Mouse (Mus musculus) liver, adult 2 months (tissue): ENCODE measurements around the gene Myo3a. TPM values are rescaled to one million over a fixed set of nuclear protein-coding genes. Genes with fewer than 3 reads are reported as not detected.

ENCODE experiments used
- DNase-seq: peaks from one replicate; pipeline ENCODE4 v3.0.0-alpha.2; 2011; ENCODE audit warnings: low read depth, low spot score; ENCODE audit errors: extremely low read depth
- H3K27ac ChIP-seq: fragments of 200-500 bp; replicated peaks from 2 replicates; pipeline ENCODE4 v1.5.1; 2012; ENCODE audit warnings: low read depth, mild to moderate bottlenecking, control low read depth, inconsistent platforms, low read length; ENCODE audit not compliant: insufficient read depth
- H3K27me3 ChIP-seq: fragments of 200-500 bp; 2 replicates; pipeline ENCODE4 v1.6.1; 2012; ENCODE audit warnings: mild to moderate bottlenecking, moderate library complexity, low read length, inconsistent platforms; ENCODE audit not compliant: control insufficient read depth, insufficient read depth
- H3K36me3 ChIP-seq: fragments of 200-500 bp; 2 replicates; pipeline ENCODE4 v1.6.1; 2012; ENCODE audit warnings: low read length, inconsistent platforms; ENCODE audit not compliant: control insufficient read depth, insufficient read depth
- H3K4me1 ChIP-seq: fragments of 200-500 bp; 2 replicates; pipeline ENCODE4 v1.6.1; 2011; ENCODE audit warnings: low read length; ENCODE audit not compliant: control insufficient read depth, insufficient read depth
- H3K4me3 ChIP-seq: fragments of 200-500 bp; 2 replicates; pipeline ENCODE4 v1.5.1; 2011; ENCODE audit warnings: low read depth, mild to moderate bottlenecking, control low read depth, low read length, moderate library complexity; ENCODE audit not compliant: insufficient read depth
- H3K79me2 ChIP-seq: fragments of 200-500 bp; 2 replicates; pipeline ENCODE4 v1.6.1; 2012; ENCODE audit warnings: inconsistent platforms, mild to moderate bottlenecking, low read length, moderate library complexity; ENCODE audit not compliant: control insufficient read depth, insufficient read depth
- H3K9ac ChIP-seq: fragments of 200-500 bp; 2 replicates; pipeline ENCODE4 v1.6.1; 2012; ENCODE audit warnings: low read depth, mild to moderate bottlenecking, control low read depth, inconsistent platforms, low read length
- CTCF ChIP-seq: fragments of 200-500 bp; IDR thresholded peaks from 2 replicates; pipeline ENCODE4 v1.5.1; 2011; ENCODE audit warnings: low read depth, low read length, control low read depth
- POLR2A ChIP-seq: fragments of 200-500 bp; IDR thresholded peaks from 2 replicates; pipeline ENCODE4 v1.6.1; 2011; ENCODE audit warnings: low read length, control low read depth; ENCODE audit not compliant: insufficient read depth; ENCODE audit errors: extremely low read depth
- WGBS: fragments of 180-500 bp; shearing (Covaris S2); methylation state at CpG from one replicate; pipeline ENCODE4 v1.1.7; 2018; 5-methylcytosine and 5-hydroxymethylcytosine counted together
- polyA plus RNA-seq: library from polyadenylated mRNA; depleted of rRNA; stranded (reverse); fragments of >200 nt; gene quantifications from 2 replicates; pipeline ENCODE4 v1.2.3, GENCODE M21; 2012; rRNA removed
- total RNA-seq: library from RNA; depleted of rRNA; stranded (reverse); fragments of >200 nt; gene quantifications from 2 replicates; pipeline ENCODE4 v1.2.3, GENCODE M21; 2014; rRNA removed

Myo3a gene
- total RNA-seq (not detected in 2 replicates), polyA plus RNA-seq (not detected in 2 replicates)

GRCm38 (mm10) chr2:22227308-22227707 is at the start of gene Myo3a:
TSS of gene Myo3a (plus strand) at chr2:22227503.
- Histone ChIP-seq H3K27ac (no peak within 1 kb of the TSS), H3K27me3 (no peaks in the 10 kb centered on the region; the same call in 1 of the 2 replicates), H3K36me3 (no peaks in the 10 kb centered on the region), H3K4me3 (no peak within 1 kb of the TSS), H3K79me2 (no peaks in the 10 kb centered on the region), H3K9ac (no peak within 1 kb of the TSS), H3K4me1 (no peaks in the 10 kb centered on the region)
- DNase-seq, result no peak
- TF ChIP-seq CTCF, result no peak
- 4% methylated on average over 21 of the region's 21 CpGs for WGBS

DNA sequence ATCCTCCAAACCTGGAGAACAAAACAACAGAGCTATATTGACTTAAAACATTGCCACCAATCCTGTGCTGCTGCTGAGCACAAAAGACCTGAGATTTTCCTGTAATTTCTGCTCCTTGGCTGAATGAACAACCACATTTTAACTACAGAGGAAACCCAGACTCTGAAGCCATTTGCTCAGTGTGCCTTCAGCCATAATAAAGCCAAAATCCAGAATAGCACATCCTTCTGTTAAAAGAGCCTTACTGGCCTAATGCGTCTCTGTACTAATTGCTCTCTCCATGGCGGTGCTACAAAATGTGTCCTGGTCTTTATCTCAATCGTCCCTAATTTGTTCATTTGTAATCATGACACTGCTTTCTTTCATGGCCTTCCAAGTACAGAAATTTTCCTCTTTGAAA is 23.2 kb downstream of the Myo3a start:
- H3K4me3 ChIP-seq, result no peak overlapping the region
- no peaks in the 10 kb centered on the region for H3K27me3 ChIP-seq
- H3K4me1 ChIP-seq, result no peaks in the 10 kb centered on the region
- no peak overlapping the region for H3K27ac ChIP-seq
- no peak overlapping the region for H3K9ac ChIP-seq
- 73% methylated on average over 3 of the region's 3 CpGs for WGBS
- no peaks in the 10 kb centered on the region for H3K79me2 ChIP-seq
- H3K36me3 ChIP-seq, result no peaks in the 10 kb centered on the region
- DNase-seq, result no peak
- TF ChIP-seq CTCF, result no peak
- TF ChIP-seq POLR2A, result no peak

GRCm38 (mm10) chr2:22251045-22251444 is 23.7 kb downstream of the Myo3a start:
- TF ChIP-seq CTCF, result no peak
- no peak for TF ChIP-seq POLR2A
- H3K4me1 ChIP-seq, result no peaks in the 10 kb centered on the region
- no peak for DNase-seq
- H3K27ac ChIP-seq, result no peak overlapping the region
- no peaks in the 10 kb centered on the region for H3K27me3 ChIP-seq
- no peak overlapping the region for H3K4me3 ChIP-seq
- no peaks in the 10 kb centered on the region for H3K79me2 ChIP-seq
- 51% methylated on average over 2 of the region's 2 CpGs for WGBS
- H3K9ac ChIP-seq, result no peak overlapping the region
- H3K36me3 ChIP-seq, result no peaks in the 10 kb centered on the region

GRCm38 (mm10) chr2:22255600-22255999 is 28.3 kb downstream of the Myo3a start:
- no peak overlapping the region for H3K9ac ChIP-seq
- no peak overlapping the region for H3K4me3 ChIP-seq
- no peaks in the 10 kb centered on the region for H3K4me1 ChIP-seq
- TF ChIP-seq POLR2A (no peak), CTCF (no peak)
- H3K36me3 ChIP-seq, result no peaks in the 10 kb centered on the region
- H3K79me2 ChIP-seq, result no peaks in the 10 kb centered on the region
- no peak overlapping the region for H3K27ac ChIP-seq
- no peaks in the 10 kb centered on the region for H3K27me3 ChIP-seq
- no peak for DNase-seq

GRCm38 (mm10) chr2:22271555-22271954 is 44.3 kb downstream of the Myo3a start:
- Histone ChIP-seq H3K27me3 (no peaks in the 10 kb centered on the region), H3K4me1 (no peaks in the 10 kb centered on the region), H3K4me3 (no peak overlapping the region), H3K9ac (no peak overlapping the region), H3K79me2 (no peaks in the 10 kb centered on the region), H3K36me3 (no peaks in the 10 kb centered on the region), H3K27ac (no peak overlapping the region)
- 69% methylated on average over 2 of the region's 2 CpGs for WGBS
- no peak for DNase-seq
- TF ChIP-seq POLR2A, result no peak
- no peak for TF ChIP-seq CTCF

- Histone ChIP-seq H3K9ac (no peak overlapping the region), H3K27ac (no peak overlapping the region), H3K27me3 (no peaks in the 10 kb centered on the region), H3K36me3 (no peaks in the 10 kb centered on the region), H3K4me1 (no peaks in the 10 kb centered on the region), H3K79me2 (no peaks in the 10 kb centered on the region), H3K4me3 (no peak overlapping the region)
- TF ChIP-seq POLR2A, result no peak
- TF ChIP-seq CTCF, result no peak
- 37% methylated on average over 2 of the region's 2 CpGs for WGBS
- no peak for DNase-seq
Observed at GRCm38 (mm10) chr2:22285366-22285765, 58.1 kb downstream of the Myo3a start.
